Mouse (Mus musculus) hindbrain, embryonic 13.5 days (tissue): ENCODE measurements around the gene Tnfrsf25. TPM values are rescaled to one million over a fixed set of nuclear protein-coding genes. Genes with fewer than 3 reads are reported as not detected.

ENCODE experiments used
- ATAC-seq: fragments of 200-750 bp; cut with Nextera tagmentation; 2 replicates; pipeline ENCODE4 v1.8.0; 2017; ENCODE audit warnings: moderate TSS enrichment; ENCODE audit not compliant: low FRiP score
- H3K27ac ChIP-seq: fragments of 300-500 bp; sonication (generic); 2 replicates; pipeline ENCODE4 v1.5.1; 2015; ENCODE audit warnings: inconsistent platforms, mild to moderate bottlenecking, moderate library complexity
- H3K27me3 ChIP-seq: fragments of 300-500 bp; sonication (generic); 2 replicates; pipeline ENCODE4 v1.6.1; 2015; ENCODE audit warnings: mild to moderate bottlenecking, inconsistent platforms
- H3K36me3 ChIP-seq: fragments of 300-500 bp; sonication (generic); 2 replicates; pipeline ENCODE4 v1.6.1; 2015; ENCODE audit warnings: mild to moderate bottlenecking, inconsistent platforms
- H3K4me1 ChIP-seq: fragments of 300-500 bp; sonication (generic); replicated peaks from 2 replicates; pipeline ENCODE4 v1.6.1; 2015; ENCODE audit warnings: inconsistent platforms
- H3K4me2 ChIP-seq: fragments of 300-500 bp; sonication (generic); 2 replicates; pipeline ENCODE4 v1.6.1; 2015; ENCODE audit warnings: inconsistent platforms, mild to moderate bottlenecking, moderate library complexity
- H3K4me3 ChIP-seq: fragments of 300-500 bp; sonication (generic); 2 replicates; pipeline ENCODE4 v1.5.1; 2015; ENCODE audit warnings: mild to moderate bottlenecking, inconsistent platforms
- H3K9ac ChIP-seq: fragments of 300-500 bp; sonication (generic); 2 replicates; pipeline ENCODE4 v1.6.1; 2015; ENCODE audit warnings: mild to moderate bottlenecking, inconsistent platforms
- H3K9me3 ChIP-seq: fragments of 300-500 bp; sonication (generic); 2 replicates; pipeline ENCODE4 v1.6.1; 2016; ENCODE audit warnings: inconsistent platforms
- WGBS: fragments of 180-500 bp; shearing (Covaris S2); methylation state at CpG from one replicate; pipeline ENCODE4 v1.1.7; 2015; 5-methylcytosine and 5-hydroxymethylcytosine counted together
- polyA plus RNA-seq: library from polyadenylated mRNA; unstranded; fragments of >200 nt; fragmentation: Nextera tagmentation; extraction: Ambion mirVana; gene quantifications from 2 replicates; pipeline ENCODE4 v1.2.1, GENCODE M21; 2015

The Tnfrsf25 gene
- polyA plus RNA-seq, 1 experiment from 2014 or later = 1.00 TPM

GRCm38 (mm10) chr4:152127884-152128283 is 12.2 kb downstream of the Tnfrsf25 start:
- WGBS = 73% methylated on average over 11 of the region's 11 CpGs
- ATAC-seq = no peak
- no peak overlapping the region for H3K9ac ChIP-seq
- peaks cover 47% of the 10 kb centered on the region for H3K4me1 ChIP-seq
- H3K27ac ChIP-seq = no peak overlapping the region
- no peaks in the 10 kb centered on the region for H3K9me3 ChIP-seq
- no peaks in the 10 kb centered on the region for H3K36me3 ChIP-seq
- H3K27me3 ChIP-seq = peaks cover 100% of the 10 kb centered on the region
- H3K4me2 ChIP-seq = no peak overlapping the region
- H3K4me3 ChIP-seq = no peak overlapping the region

DNA sequence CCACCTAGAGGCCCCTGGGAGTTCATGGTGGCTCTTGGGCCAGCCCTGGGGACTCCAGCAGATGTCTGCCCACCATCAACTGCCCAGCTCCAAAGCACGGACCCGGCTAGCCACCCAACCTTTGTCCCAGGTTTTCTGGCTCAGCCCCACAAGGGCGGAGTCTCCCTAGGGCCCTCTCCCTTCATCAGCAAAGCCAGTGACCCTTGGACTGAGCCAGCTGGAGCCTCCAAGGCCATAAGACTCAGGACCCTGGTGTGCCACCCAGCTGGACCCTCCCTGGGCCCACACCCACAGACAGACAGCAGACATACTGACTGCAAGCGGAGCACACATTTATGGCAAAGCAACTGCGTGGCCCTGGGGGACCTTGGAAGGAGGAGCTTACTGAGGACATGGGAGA is 13.1 kb downstream of the Tnfrsf25 start:
- no peaks in the 10 kb centered on the region for H3K36me3 ChIP-seq
- H3K4me3 ChIP-seq = no peak overlapping the region
- ATAC-seq = no peak
- peaks cover 100% of the 10 kb centered on the region for H3K27me3 ChIP-seq
- no peak overlapping the region for H3K4me2 ChIP-seq
- H3K4me1 ChIP-seq = peaks cover 47% of the 10 kb centered on the region
- no peak overlapping the region for H3K9ac ChIP-seq
- no peaks in the 10 kb centered on the region for H3K9me3 ChIP-seq
- 52% methylated on average over 5 of the region's 5 CpGs for WGBS
- no peak overlapping the region for H3K27ac ChIP-seq

DNA sequence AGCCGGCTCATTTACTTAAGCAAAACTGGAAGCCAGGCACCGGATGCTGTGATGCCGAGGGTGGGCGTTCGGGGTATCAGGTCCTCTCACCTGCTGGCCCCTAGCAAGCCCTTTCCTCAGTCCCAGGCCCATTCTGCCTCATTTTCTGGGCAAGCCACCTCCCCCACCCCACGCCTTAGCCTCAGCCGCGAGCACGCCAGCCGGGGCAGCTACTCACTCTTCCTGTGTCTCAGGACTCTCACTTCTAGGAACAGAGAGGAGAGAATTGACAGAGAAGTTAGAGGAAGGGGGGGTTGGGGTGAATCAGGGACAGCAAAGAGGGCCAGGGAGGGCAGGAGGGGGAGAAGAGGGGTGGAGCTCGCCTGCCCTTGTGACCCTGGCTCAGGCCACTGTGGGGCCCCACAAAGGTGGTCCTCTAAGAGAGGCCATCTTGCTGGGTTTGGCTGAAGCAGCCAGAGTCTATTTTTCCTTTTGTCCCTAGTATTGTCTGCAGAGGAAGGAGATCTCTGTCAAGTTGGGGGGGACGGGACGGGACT is 13.7 kb downstream of the Tnfrsf25 start:
- H3K36me3 ChIP-seq = no peaks in the 10 kb centered on the region
- H3K4me2 ChIP-seq = no peak overlapping the region
- H3K9me3 ChIP-seq = no peaks in the 10 kb centered on the region
- H3K27me3 ChIP-seq = peaks cover 100% of the 10 kb centered on the region
- ATAC-seq = no peak
- H3K9ac ChIP-seq = no peak overlapping the region
- H3K4me3 ChIP-seq = no peak overlapping the region
- H3K27ac ChIP-seq = no peak overlapping the region
- H3K4me1 ChIP-seq = peaks cover 47% of the 10 kb centered on the region
- 18% methylated on average over 13 of the region's 13 CpGs for WGBS

DNA sequence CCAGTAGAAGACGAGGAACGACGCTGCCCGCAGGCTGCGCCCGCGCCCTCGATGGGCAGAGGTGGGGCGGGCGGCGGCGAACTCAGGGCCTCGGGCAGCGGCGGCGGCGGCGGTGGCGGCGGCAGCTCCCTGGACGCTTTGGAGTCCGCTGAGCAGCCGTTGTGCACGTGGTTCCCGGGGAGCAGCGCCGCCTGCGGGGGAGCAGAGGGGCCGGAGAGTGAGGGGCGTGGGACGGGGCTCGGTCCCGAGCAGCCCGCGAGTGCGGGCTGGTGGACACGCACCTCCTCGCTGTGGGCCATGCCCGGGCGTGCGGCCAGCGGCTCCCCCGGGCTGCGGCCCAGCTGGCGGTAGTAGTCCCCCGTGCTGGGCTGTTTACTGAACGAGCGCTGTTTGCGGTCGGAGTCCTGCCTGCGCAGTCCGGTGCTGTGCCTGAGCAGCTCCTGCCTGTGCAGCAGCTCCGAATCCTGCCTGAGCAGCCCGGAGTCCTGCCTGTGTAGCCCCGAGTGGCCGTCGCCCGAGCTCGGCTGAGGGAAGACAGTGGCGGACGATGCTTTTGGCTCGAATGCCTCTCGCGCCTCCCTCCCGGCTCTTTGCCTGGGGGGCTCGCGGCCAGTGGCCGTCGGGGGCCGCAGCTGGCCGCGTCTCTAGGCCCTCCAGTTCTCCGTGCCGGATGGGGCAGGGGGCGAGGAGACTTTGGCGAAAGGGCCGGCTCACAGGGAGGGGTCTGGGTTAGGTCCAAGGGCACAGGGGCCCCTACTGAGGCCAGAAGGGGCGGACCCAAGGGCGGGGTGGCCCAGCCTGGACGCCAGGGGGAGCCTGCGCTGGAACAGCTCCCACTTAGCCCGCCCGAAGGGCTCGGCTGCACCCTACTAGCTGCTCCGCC is 15.3 kb downstream of the Tnfrsf25 start:
- Histone ChIP-seq H3K27ac (no peak overlapping the region), H3K9me3 (no peaks in the 10 kb centered on the region)
- peak; percentile 68 for ATAC-seq

GRCm38 (mm10) chr4:152131809-152132771 is 16.4 kb downstream of the Tnfrsf25 start:
- Histone ChIP-seq H3K36me3 (no peaks in the 10 kb centered on the region), H3K4me3 (peak overlapping the region; percentile 32), H3K9me3 (no peaks in the 10 kb centered on the region), H3K27ac (no peak overlapping the region), H3K27me3 (peaks cover 96% of the 10 kb centered on the region), H3K4me2 (peak overlapping the region; percentile 52), H3K4me1 (peaks cover 28% of the 10 kb centered on the region), H3K9ac (no peak overlapping the region)
- WGBS = 4% methylated on average over 50 of the region's 50 CpGs
- ATAC-seq = no peak

More for the DNA sequence above, 15.3 kb downstream of the Tnfrsf25 start:
- peak overlapping the region; percentile 52 for H3K4me2 ChIP-seq
- H3K4me1 ChIP-seq = peaks cover 36% of the 10 kb centered on the region
- peak overlapping the region; percentile 32 for H3K4me3 ChIP-seq
- H3K27me3 ChIP-seq = peaks cover 98% of the 10 kb centered on the region
- WGBS = 1% methylated on average over 69 of the region's 85 CpGs
- H3K36me3 ChIP-seq = no peaks in the 10 kb centered on the region
- peak overlapping the region; percentile 63 for H3K9ac ChIP-seq

DNA sequence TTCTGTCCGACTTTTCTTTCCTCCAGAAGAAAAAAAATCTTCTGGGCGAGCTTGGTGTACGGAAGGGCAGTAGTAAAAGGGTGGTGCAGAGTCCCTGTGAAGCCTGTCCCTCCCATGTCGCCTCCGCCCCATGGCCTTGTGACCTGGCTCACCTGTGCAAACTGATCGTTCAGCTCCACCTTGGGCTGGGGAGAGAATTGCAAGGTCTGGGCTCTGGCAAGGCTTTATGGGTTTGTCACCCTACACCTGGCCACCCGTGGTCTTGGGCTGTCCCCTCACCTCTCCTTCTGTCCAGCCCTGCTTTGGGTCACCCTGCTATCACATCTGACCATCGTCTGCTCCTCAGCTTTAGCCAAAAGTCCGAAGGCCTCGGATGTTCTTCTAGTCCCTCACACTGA is 17.0 kb downstream of the Tnfrsf25 start:
- H3K36me3 ChIP-seq = no peaks in the 10 kb centered on the region
- no peak for ATAC-seq
- WGBS = 25% methylated on average over 10 of the region's 10 CpGs
- no peak overlapping the region for H3K27ac ChIP-seq
- H3K27me3 ChIP-seq = peaks cover 94% of the 10 kb centered on the region
- no peak overlapping the region for H3K9ac ChIP-seq
- peaks cover 28% of the 10 kb centered on the region for H3K4me1 ChIP-seq
- no peaks in the 10 kb centered on the region for H3K9me3 ChIP-seq
- no peak overlapping the region for H3K4me3 ChIP-seq
- no peak overlapping the region for H3K4me2 ChIP-seq

DNA sequence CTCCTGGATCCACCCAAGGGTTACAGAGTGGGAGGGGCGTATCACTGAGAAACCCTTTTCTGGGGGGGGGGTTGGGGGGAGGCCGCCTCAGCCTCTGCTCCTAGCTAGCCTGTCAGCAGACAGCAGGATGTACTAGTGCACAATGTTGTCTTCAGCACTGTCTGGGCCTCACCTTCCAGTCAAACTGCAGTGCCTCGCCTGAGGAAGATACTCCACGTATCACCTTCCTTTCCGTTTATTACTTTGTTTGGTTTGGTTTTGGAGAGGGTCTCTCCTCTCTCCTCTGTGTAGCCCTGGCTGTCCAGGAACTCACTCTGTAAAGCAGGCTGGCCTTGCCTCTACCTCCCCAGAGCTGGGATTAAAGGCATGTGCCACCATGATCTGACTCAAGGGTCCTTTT is 17.5 kb downstream of the Tnfrsf25 start:
- Histone ChIP-seq H3K9me3 (no peaks in the 10 kb centered on the region), H3K4me2 (no peak overlapping the region), H3K4me3 (no peak overlapping the region), H3K4me1 (peaks cover 28% of the 10 kb centered on the region), H3K36me3 (no peaks in the 10 kb centered on the region), H3K27me3 (peaks cover 93% of the 10 kb centered on the region), H3K27ac (no peak overlapping the region), H3K9ac (no peak overlapping the region)
- no peak for ATAC-seq
- 53% methylated on average over 5 of the region's 5 CpGs for WGBS

DNA sequence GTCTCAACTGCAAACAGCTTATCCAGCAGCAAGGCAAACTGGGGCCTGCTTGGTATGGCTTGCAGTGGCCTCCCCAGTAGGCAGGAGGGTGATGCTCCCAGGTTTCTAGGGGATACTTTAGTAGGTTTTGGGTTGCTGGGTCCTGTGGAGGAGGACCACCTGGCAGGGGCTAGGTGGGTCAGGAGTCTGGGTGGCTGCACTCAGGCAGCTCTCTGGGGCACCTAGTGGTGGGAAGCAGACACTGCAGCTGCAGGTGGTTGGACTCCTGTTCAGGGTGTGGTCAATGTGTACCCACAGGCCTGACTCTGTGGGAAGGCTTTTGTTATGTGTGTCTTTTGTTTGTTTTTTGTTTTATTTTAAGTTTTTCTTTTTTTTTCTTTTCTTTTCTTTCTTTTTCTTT is 18.8 kb downstream of the Tnfrsf25 start:
- ATAC-seq = no peak
- Histone ChIP-seq H3K4me3 (no peak overlapping the region), H3K9ac (no peak overlapping the region), H3K36me3 (no peaks in the 10 kb centered on the region), H3K4me1 (peaks cover 35% of the 10 kb centered on the region), H3K27ac (no peak overlapping the region), H3K4me2 (no peak overlapping the region), H3K27me3 (peaks cover 90% of the 10 kb centered on the region), H3K9me3 (no peaks in the 10 kb centered on the region)

- H3K27ac ChIP-seq = no peak overlapping the region
- no peak for ATAC-seq
- no peak overlapping the region for H3K4me2 ChIP-seq
- H3K4me3 ChIP-seq = no peak overlapping the region
- no peaks in the 10 kb centered on the region for H3K9me3 ChIP-seq
- peaks cover 32% of the 10 kb centered on the region for H3K4me1 ChIP-seq
- H3K27me3 ChIP-seq = peaks cover 88% of the 10 kb centered on the region
- H3K36me3 ChIP-seq = no peaks in the 10 kb centered on the region
- no peak overlapping the region for H3K9ac ChIP-seq
- WGBS = 83% methylated on average over 12 of the region's 12 CpGs
Measured at GRCm38 (mm10) chr4:152135363-152135762, 19.6 kb downstream of the Tnfrsf25 start.

DNA sequence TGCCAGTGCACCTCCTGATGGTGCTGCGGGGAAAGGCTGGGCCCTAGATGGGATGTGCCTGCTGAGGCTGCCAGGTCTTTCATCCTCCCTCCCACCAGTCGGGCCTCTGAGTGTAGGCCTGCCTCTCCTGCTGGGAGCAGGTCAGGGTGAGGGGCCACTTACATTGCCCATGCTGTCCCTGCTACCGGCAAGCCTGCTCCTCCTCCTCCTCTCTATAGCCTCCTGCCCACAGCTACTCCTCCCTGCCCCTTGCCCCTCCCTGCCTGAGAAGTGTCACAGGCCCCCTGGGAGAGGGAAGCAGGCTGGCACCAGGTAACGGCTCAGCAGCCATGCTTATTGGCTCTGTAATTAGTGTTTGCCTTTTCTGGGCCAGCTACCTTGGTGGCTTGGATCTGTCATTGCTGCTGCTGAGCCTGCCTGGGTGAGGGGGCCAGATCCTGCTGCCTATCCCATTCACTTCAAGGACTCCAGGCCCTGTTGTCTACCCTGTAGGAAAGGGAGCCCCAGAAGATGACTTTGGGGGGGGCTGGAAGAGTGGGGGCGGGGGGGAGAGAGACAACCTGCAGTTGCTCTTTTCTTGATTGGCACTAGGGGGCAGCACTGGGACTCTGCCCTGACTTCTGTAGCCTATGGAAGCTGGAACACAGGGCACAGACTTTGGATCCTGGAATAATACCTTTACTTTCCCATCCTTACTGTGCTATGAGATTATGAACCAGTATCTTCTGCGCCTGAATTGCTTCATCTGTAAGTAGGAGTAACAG is 20.6 kb downstream of the Tnfrsf25 start:
- 31% methylated on average over 6 of the region's 6 CpGs for WGBS
- Histone ChIP-seq H3K27ac (no peak overlapping the region), H3K4me3 (no peak overlapping the region), H3K9me3 (no peaks in the 10 kb centered on the region), H3K9ac (no peak overlapping the region), H3K4me1 (peaks cover 23% of the 10 kb centered on the region), H3K4me2 (no peak overlapping the region), H3K36me3 (no peaks in the 10 kb centered on the region), H3K27me3 (peaks cover 87% of the 10 kb centered on the region)
- ATAC-seq = no peak

- peaks cover 86% of the 10 kb centered on the region for H3K27me3 ChIP-seq
- H3K9me3 ChIP-seq = no peaks in the 10 kb centered on the region
- no peak for ATAC-seq
Measured at GRCm38 (mm10) chr4:152136876-152137250, 21.1 kb downstream of the Tnfrsf25 start.

More at GRCm38 (mm10) chr4:152136876-152137250, 21.1 kb downstream of the Tnfrsf25 start:
- no peak overlapping the region for H3K4me2 ChIP-seq
- no peaks in the 10 kb centered on the region for H3K36me3 ChIP-seq
- 88% methylated on average over 2 of the region's 2 CpGs for WGBS
- no peak overlapping the region for H3K4me3 ChIP-seq
- no peak overlapping the region for H3K9ac ChIP-seq
- H3K27ac ChIP-seq = no peak overlapping the region
- H3K4me1 ChIP-seq = peaks cover 17% of the 10 kb centered on the region
